Mouse (Mus musculus): ENCODE data around the gene Lamp2. TPM values are rescaled to one million over a fixed set of nuclear protein-coding genes. Genes with fewer than 3 reads are reported as not detected.
"Not testable (repeated sequence)": the region's sequence is repeated elsewhere in the genome, so short reads cannot be mapped to it uniquely, and the experiment has no call there.

Lamp2 gene
- polyA plus RNA-seq, 1 experiment = 65.8 TPM

DNA sequence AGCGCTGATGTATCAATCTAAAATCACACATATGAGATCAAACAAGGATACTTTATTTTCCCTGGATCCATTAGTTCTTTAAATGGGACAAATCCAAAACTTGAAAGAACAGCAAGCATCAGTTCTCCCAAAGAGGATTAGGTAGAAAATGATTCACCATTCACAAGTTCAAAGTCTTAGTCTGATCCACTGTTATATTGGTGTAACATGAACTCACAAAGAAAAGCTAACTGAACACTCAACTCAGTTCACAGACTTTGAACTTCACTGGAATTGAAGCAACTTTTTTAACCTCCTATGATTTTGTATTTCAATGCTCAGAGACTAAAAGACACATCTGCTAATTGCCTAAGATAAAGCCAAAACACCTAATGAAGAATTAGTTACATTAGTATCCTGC, 56.6 kb downstream of the Lamp2 start:
- H3K4me3 ChIP-seq (ENCODE audit: insufficient read depth, low read length) = no peak overlapping the region
- no peak overlapping the region for H3K27ac ChIP-seq (ENCODE audit: insufficient read depth, low read length)
- no peaks in the 10 kb centered on the region for H3K4me1 ChIP-seq (ENCODE audit: control insufficient read depth, insufficient read depth, low read length)
- TF ChIP-seq POLR2A (IDR thresholded peaks at IDR 0.05; ENCODE audit: extremely low read depth, insufficient read depth, low read length) = no peak
- no peak for TF ChIP-seq CTCF (IDR thresholded peaks at IDR 0.05; ENCODE audit: extremely low read depth, insufficient read depth, low read length)

DNA sequence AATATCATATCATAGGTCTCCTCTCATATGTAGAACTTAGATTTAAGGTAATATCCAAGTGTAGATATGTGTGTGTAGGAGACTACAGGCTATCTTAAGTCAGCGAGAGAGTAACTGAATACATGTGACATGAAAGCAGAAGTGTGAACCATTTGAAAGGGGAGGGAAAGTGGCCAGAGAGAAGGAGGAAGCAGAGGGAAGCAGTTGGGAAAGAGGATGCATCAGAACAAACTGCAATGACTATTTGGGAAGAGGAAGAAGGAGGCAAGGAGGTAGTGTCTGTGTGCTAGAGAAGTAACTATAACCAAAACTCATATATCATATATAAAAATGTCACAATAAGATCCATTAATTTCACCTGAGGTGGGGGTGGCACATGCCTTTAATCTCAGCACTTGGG, 83.1 kb downstream of the Lamp2 start:
- not testable (repeated sequence) for H3K4me1 ChIP-seq (ENCODE audit: control insufficient read depth, insufficient read depth, low read length); H3K27ac ChIP-seq (ENCODE audit: insufficient read depth, low read length); H3K4me3 ChIP-seq (ENCODE audit: insufficient read depth, low read length)

DNA sequence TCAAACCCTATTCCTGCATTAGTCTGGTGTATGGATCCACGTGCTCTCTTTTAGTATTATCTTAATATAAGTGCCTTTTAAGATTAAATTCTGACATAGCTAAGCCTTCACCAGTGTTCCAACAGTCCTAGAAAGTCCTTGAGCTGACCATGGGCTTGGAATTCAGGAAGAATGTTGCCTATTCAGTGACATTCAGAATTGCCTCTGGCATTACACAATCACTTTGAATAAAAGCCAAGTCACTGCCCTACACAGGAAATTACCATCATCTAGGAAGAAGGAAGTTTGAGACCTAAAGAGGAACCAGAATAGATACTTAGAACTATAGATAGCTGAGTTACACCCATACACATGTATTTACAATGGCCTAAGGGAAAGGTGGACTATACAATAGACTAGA, 91.6 kb downstream of the Lamp2 start:
- H3K27ac ChIP-seq (ENCODE audit: insufficient read depth, low read length); H3K4me3 ChIP-seq (ENCODE audit: insufficient read depth, low read length); H3K4me1 ChIP-seq (ENCODE audit: control insufficient read depth, insufficient read depth, low read length): not testable (repeated sequence)

DNA sequence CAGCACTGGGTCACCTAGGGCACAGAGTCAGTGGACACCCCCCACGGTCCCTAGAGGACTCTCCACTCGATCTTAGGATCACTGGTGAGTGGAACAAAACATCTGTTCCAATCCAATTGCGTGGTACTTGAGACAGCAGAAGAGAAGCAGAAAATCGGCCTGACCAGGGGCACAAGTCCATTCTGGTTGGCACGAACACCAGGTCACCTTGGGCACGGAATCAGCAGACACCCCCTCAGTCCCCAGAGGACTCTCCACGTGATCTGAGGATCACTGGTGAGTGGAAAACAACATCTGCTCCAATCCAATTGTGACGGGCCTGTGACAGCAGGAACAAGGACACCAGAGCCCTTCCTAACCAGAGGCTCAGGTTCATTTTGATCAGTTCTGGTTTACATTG, 94.2 kb downstream of the Lamp2 start:
- no peak overlapping the region for H3K4me3 ChIP-seq (ENCODE audit: insufficient read depth, low read length)
- TF ChIP-seq CTCF (IDR thresholded peaks at IDR 0.05; ENCODE audit: extremely low read depth, insufficient read depth, low read length) (no peak), POLR2A (IDR thresholded peaks at IDR 0.05; ENCODE audit: extremely low read depth, insufficient read depth, low read length) (no peak)
- H3K4me1 ChIP-seq (ENCODE audit: control insufficient read depth, insufficient read depth, low read length) = no peaks in the 10 kb centered on the region

More for the DNA sequence above, 94.2 kb downstream of the Lamp2 start:
- no peak overlapping the region for H3K27ac ChIP-seq (ENCODE audit: insufficient read depth, low read length)

Other genes with a start within 250 kb of the Lamp2 start
- gene Tmem255a, start 204.0 kb downstream of the Lamp2 start, polyA plus RNA-seq (2012; rRNA removed) = 8.8 and 10.1 TPM in 2 replicates
- gene Atp1b4, start 140.3 kb downstream of the Lamp2 start, polyA plus RNA-seq (2012; rRNA removed) = not detected in 2 replicates
- 13.4 and 14.0 TPM in 2 replicates for gene Cul4b, start 119.7 kb upstream of the Lamp2 start, polyA plus RNA-seq (2012; rRNA removed)
- gene Mcts1, start 144.1 kb upstream of the Lamp2 start, polyA plus RNA-seq (2012; rRNA removed) = 77.7 and 78.6 TPM in 2 replicates
- 29.1 and 31.8 TPM in 2 replicates for gene C1galt1c1, start 178.6 kb upstream of the Lamp2 start, polyA plus RNA-seq (2012; rRNA removed)